Mouse (Mus musculus) heart, embryonic 16.5 days (tissue): ENCODE data around the gene Atp6v0a4. TPM values are rescaled to one million over a fixed set of nuclear protein-coding genes. Genes with fewer than 3 reads are reported as not detected.

ENCODE experiments used
- ATAC-seq: fragments of 200-750 bp; cut with Nextera tagmentation; replicated peaks from 2 replicates; pipeline ENCODE4 v1.8.0; 2017; ENCODE audit warnings: moderate number of reproducible peaks; ENCODE audit not compliant: insufficient read depth, low FRiP score; ENCODE audit errors: extremely low read depth
- H3K27ac ChIP-seq: fragments of 300-500 bp; sonication (generic); 2 replicates; pipeline ENCODE4 v1.5.1; 2014; ENCODE audit warnings: mild to moderate bottlenecking, low read length, control low read depth, moderate library complexity
- H3K27me3 ChIP-seq: fragments of 300-500 bp; sonication (generic); 2 replicates; pipeline ENCODE4 v1.6.1; 2014; ENCODE audit warnings: low read length, mixed read lengths; ENCODE audit not compliant: control insufficient read depth, insufficient read depth
- H3K36me3 ChIP-seq: fragments of 300-500 bp; sonication (generic); 2 replicates; pipeline ENCODE4 v1.6.1; 2014; ENCODE audit not compliant: control insufficient read depth, insufficient read depth
- H3K4me1 ChIP-seq: fragments of 300-500 bp; sonication (generic); 2 replicates; pipeline ENCODE4 v1.6.1; 2014; ENCODE audit warnings: low read length, mixed read lengths; ENCODE audit not compliant: control insufficient read depth, insufficient read depth
- H3K4me2 ChIP-seq: fragments of 300-500 bp; sonication (generic); 2 replicates; pipeline ENCODE4 v1.6.1; 2014; ENCODE audit warnings: low read depth, mild to moderate bottlenecking, control low read depth, low read length
- H3K4me3 ChIP-seq: fragments of 300-500 bp; sonication (generic); 2 replicates; pipeline ENCODE4 v1.5.1; 2014; ENCODE audit warnings: mild to moderate bottlenecking, control low read depth, low read length
- H3K9ac ChIP-seq: fragments of 300-500 bp; sonication (generic); 2 replicates; pipeline ENCODE4 v1.6.1; 2014; ENCODE audit warnings: low read length, control low read depth
- H3K9me3 ChIP-seq: fragments of 300-500 bp; sonication (generic); replicated peaks from 2 replicates; pipeline ENCODE4 v1.6.1; 2016; ENCODE audit warnings: low read length; ENCODE audit not compliant: control insufficient read depth
- WGBS: fragments of 180-500 bp; shearing (Covaris S2); extraction: QIAGEN DNeasy Blood & Tissue Kit; methylation state at CpG from one replicate; pipeline ENCODE4 v1.1.7; 2014; 5-methylcytosine and 5-hydroxymethylcytosine counted together
- polyA plus RNA-seq: library from polyadenylated mRNA; unstranded; fragments of >200 nt; fragmentation: Nextera tagmentation; extraction: Ambion mirVana; gene quantifications from 2 replicates; pipeline ENCODE4 v1.2.1, GENCODE M21; 2015

The Atp6v0a4 gene
- polyA plus RNA-seq, 1 experiment from 2014 or later: 1.5 TPM

DNA sequence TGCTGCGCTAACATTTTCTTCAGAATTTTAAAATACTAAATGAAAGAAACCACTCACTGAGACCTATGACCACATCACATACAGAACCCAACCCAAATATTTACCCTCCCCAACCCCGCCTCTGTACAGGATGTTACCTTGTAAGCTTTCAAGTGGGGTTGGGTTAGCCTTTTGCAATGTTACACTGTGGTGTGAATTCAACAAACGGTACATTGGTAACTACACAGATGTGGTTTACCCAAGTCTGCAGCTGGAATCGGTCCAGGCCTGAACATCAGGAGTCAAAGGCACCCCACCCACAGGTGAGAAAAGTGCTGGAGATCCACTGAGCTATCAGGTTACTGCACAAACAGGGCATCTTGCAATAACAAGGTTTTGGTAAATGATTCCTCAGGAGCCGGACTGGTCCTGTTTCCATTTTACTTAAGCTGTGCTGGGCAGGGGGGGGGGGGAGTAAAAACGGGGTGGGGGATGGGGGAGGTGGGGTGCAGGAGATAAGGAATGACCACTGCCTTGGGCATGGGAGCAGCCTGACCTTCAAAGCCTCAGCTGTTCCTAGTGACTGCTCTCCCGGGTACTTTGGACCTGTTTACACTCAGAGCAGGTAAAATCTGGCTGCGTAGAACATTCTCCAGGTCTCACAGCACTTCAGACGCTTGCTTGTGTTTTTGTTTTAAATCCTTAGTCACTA is 3.6 kb downstream of the Atp6v0a4 start:
- H3K4me2 ChIP-seq: no peak overlapping the region
- WGBS: 61% methylated on average over 9 of the region's 9 CpGs
- no peaks in the 10 kb centered on the region for H3K36me3 ChIP-seq
- no peaks in the 10 kb centered on the region for H3K27me3 ChIP-seq
- H3K27ac ChIP-seq: no peak overlapping the region
- ATAC-seq: no peak
- H3K9me3 ChIP-seq: no peaks in the 10 kb centered on the region
- H3K9ac ChIP-seq: no peak overlapping the region
- peaks cover 11% of the 10 kb centered on the region for H3K4me1 ChIP-seq
- no peak overlapping the region for H3K4me3 ChIP-seq

DNA sequence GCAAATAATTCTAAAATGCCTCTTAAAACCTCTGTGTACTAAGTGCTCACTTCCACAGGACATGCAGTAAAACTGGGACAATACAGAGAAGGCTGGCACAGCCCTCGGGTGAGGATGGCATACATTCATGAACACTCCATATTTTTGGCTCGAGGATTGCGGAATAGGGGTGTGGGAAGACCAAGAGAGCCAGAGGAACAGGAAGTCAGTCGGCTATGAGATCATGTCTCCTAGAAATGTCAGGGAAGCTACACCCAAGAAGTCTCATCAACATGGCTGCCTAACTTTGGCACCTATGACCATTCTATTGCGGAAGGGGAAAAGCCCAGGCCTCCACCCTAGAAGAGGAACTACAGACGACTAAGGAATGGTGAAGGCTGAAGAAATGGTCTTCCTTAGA is 6.0 kb downstream of the Atp6v0a4 start:
- Histone ChIP-seq H3K27ac (no peak overlapping the region), H3K9me3 (no peaks in the 10 kb centered on the region), H3K36me3 (no peaks in the 10 kb centered on the region), H3K27me3 (no peaks in the 10 kb centered on the region; the same call in 1 of the 2 replicates), H3K4me3 (no peak overlapping the region), H3K4me1 (peaks cover 6% of the 10 kb centered on the region), H3K9ac (no peak overlapping the region), H3K4me2 (no peak overlapping the region)
- WGBS: 84% methylated on average over 6 of the region's 6 CpGs
- ATAC-seq: no peak

DNA sequence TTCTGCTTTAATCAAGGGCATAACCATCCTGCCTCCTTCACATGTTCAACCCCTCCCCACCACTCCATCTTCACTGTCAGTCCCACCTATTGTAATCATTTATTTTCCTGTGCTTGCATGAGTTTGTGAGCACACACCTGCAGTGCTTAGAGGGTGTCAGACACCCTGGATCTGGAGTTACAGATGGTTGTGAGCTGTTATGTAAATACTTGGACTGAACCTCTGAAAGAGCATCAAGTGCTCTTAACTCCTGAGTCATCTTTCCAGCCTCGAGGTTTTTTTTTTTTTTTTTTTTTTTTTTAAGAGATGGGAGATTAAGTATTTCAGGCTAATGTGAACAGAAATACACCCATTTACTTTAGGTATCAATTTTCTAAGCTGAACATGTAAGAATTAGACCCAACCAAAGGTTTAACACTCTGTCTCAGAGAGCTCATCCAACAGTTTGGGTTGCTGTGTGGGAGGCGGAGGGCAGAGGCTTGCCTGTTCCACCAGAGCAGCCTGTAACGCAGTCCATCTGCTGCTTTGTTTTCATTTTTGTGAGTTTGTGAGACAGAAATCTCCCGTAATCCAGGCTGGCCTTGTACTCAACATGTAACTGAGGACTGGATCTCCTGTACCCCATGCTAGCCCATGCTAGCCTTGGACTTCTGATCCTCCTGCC is 8.1 kb downstream of the Atp6v0a4 start:
- no peak for ATAC-seq
- H3K36me3 ChIP-seq: no peaks in the 10 kb centered on the region
- 56% methylated on average over 4 of the region's 4 CpGs for WGBS
- no peak overlapping the region for H3K4me3 ChIP-seq
- no peak overlapping the region for H3K27ac ChIP-seq
- H3K9me3 ChIP-seq: no peaks in the 10 kb centered on the region
- no peak overlapping the region for H3K4me2 ChIP-seq
- no peak overlapping the region for H3K9ac ChIP-seq
- no peaks in the 10 kb centered on the region; the same call in 1 of the 2 replicates for H3K27me3 ChIP-seq
- H3K4me1 ChIP-seq: no peaks in the 10 kb centered on the region

DNA sequence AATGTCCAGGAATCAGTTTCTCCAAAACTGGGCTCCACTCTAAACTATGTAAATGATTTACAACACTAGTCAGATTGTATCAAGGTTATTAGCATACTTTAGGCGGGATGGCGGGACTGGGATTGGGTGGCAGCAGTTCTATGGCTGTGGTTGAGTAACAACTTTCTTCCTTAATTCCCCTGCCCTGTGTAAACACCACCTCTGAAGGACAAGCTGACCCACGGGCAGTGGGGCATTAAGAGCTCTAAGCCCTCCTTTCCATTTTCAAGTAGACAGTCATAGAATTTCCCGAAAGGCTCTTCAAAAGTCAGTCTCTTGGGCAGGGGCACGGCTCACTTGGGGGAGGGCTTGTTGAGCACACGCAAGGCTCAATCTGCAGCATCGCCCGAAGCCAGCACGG is 13.5 kb downstream of the Atp6v0a4 start:
- no peak overlapping the region for H3K4me3 ChIP-seq
- H3K9ac ChIP-seq: no peak overlapping the region
- no peaks in the 10 kb centered on the region for H3K4me1 ChIP-seq
- ATAC-seq: no peak
- no peaks in the 10 kb centered on the region for H3K9me3 ChIP-seq
- no peaks in the 10 kb centered on the region for H3K36me3 ChIP-seq
- H3K27me3 ChIP-seq: peaks cover 2% of the 10 kb centered on the region; the same call in 1 of the 2 replicates
- WGBS: 73% methylated on average over 9 of the region's 9 CpGs
- H3K27ac ChIP-seq: no peak overlapping the region
- H3K4me2 ChIP-seq: no peak overlapping the region

- no peak overlapping the region; the same call in 1 of the 2 replicates for H3K4me3 ChIP-seq
- H3K27ac ChIP-seq: no peak overlapping the region
- no peaks in the 10 kb centered on the region for H3K36me3 ChIP-seq
- H3K4me1 ChIP-seq: no peaks in the 10 kb centered on the region
- no peaks in the 10 kb centered on the region for H3K9me3 ChIP-seq
- 25% methylated on average over 9 of the region's 9 CpGs for WGBS
- no peak for ATAC-seq
- no peak overlapping the region for H3K9ac ChIP-seq
- peak overlapping the region; percentile 14; the same call in 1 of the 2 replicates for H3K4me2 ChIP-seq
- 0 out of 2 replicates have a peak, but pooled peaks cover 2% of the 10 kb centered on the region for H3K27me3 ChIP-seq
These were observed 14.5 kb downstream of the Atp6v0a4 start for GRCm38 (mm10) chr6:38109871-38110270.

- 34% methylated on average over 9 of the region's 9 CpGs for WGBS
- ATAC-seq: no peak
- H3K4me2 ChIP-seq: peak within 1 kb of the TSS; percentile 14; the same call in 1 of the 2 replicates
- no peak within 1 kb of the TSS for H3K27ac ChIP-seq
- 0 out of 2 replicates have a peak, but pooled peaks cover 2% of the 10 kb centered on the region for H3K27me3 ChIP-seq
- H3K4me1 ChIP-seq: no peaks in the 10 kb centered on the region
- no peaks in the 10 kb centered on the region for H3K36me3 ChIP-seq
- H3K4me3 ChIP-seq: no peak within 1 kb of the TSS; the same call in 1 of the 2 replicates
- no peaks in the 10 kb centered on the region for H3K9me3 ChIP-seq
- H3K9ac ChIP-seq: no peak within 1 kb of the TSS
These were observed 15.1 kb downstream of the Atp6v0a4 start, which contains the start of gene Tmem213 for GRCm38 (mm10) chr6:38109160-38109795. Gene Tmem213 (plus strand): TSS chr6:38109255.

DNA sequence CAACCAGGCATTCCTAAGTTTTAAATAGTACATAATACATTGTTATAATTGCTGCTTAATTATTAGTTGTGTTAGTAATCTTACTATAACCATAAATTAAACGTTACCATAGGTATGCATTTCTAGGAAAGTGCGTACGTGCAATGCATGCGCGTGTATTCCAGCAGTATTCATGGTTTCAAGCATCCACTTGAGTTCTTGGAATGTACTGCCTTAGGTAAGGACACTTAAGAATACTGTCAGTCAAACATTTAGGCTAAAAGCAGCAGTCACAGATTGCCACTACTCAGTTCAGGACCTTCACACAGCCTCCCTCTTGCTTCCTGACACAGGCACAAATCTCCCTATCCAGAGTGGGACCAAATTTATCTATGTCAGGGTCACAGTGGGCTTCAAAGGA is 15.9 kb downstream of the Atp6v0a4 start:
- no peak overlapping the region for H3K9ac ChIP-seq
- 0 out of 2 replicates have a peak, but pooled peaks cover 2% of the 10 kb centered on the region for H3K27me3 ChIP-seq
- WGBS: 77% methylated on average over 5 of the region's 5 CpGs
- no peak overlapping the region for H3K4me2 ChIP-seq
- no peaks in the 10 kb centered on the region for H3K9me3 ChIP-seq
- no peaks in the 10 kb centered on the region for H3K36me3 ChIP-seq
- no peak overlapping the region for H3K4me3 ChIP-seq
- H3K27ac ChIP-seq: no peak overlapping the region
- H3K4me1 ChIP-seq: no peaks in the 10 kb centered on the region
- no peak for ATAC-seq

GRCm38 (mm10) chr6:38105924-38106323 is 18.5 kb downstream of the Atp6v0a4 start:
- Histone ChIP-seq H3K9ac (no peak overlapping the region), H3K4me3 (no peak overlapping the region), H3K9me3 (no peaks in the 10 kb centered on the region), H3K27ac (no peak overlapping the region), H3K36me3 (no peaks in the 10 kb centered on the region), H3K4me2 (no peak overlapping the region), H3K27me3 (0 out of 2 replicates have a peak, but pooled peaks cover 2% of the 10 kb centered on the region), H3K4me1 (no peaks in the 10 kb centered on the region)
- ATAC-seq: no peak
- 82% methylated on average over 9 of the region's 9 CpGs for WGBS

DNA sequence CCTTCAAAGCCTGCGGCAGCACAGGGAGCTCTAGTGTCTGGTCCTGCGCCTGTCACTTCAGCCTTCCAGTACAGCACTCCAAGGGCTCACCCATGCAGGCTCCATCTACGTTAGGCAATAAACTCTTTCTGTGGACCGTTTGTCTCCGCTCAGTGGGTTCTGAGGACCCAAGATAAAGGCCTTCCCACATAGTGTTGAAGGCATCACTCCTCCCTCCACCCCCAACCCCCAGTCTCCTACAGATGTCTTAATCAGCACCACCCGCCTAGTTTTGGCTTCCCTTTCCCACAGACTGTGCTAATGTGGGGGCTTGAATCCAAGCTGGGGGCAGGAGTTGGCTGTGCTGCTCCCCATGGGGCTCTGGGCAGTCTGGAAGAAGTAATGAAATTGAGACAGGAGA is 20.6 kb downstream of the Atp6v0a4 start:
- Histone ChIP-seq H3K27me3 (no peaks in the 10 kb centered on the region), H3K4me1 (no peaks in the 10 kb centered on the region), H3K4me2 (no peak overlapping the region), H3K36me3 (no peaks in the 10 kb centered on the region), H3K27ac (no peak overlapping the region), H3K4me3 (no peak overlapping the region), H3K9me3 (no peaks in the 10 kb centered on the region), H3K9ac (no peak overlapping the region)
- 44% methylated on average over 6 of the region's 6 CpGs for WGBS
- ATAC-seq: peak; percentile 28; the same call in 1 of the 2 replicates
